Mouse (Mus musculus) MEL (cell line): Measurements from ENCODE around the gene Fam78b. TPM values are rescaled to one million over a fixed set of nuclear protein-coding genes. Genes with fewer than 3 reads are reported as not detected.

Source experiments
- DNase-seq: peaks from one replicate; pipeline ENCODE4 v3.0.0; 2011; ENCODE audit warnings: low read depth, low spot score
- H3K27ac ChIP-seq: 2 replicates; pipeline ENCODE4 v1.5.1; 2012; ENCODE audit warnings: low read depth, mild to moderate bottlenecking, control low read depth, low read length, moderate library complexity; ENCODE audit not compliant: control insufficient read depth
- H3K27me3 ChIP-seq, 2 experiments: fragments of 150-350 bp in 1 of 2; sonication (generic) in 1 of 2; 2 replicates each; pipeline ENCODE4 v1.6.1; 2012; ENCODE audit warnings: low read length in 2 of 2, mild to moderate bottlenecking in 2 of 2, improper control_type of control experiment in 1 of 2, moderate library complexity in 1 of 2; ENCODE audit not compliant: insufficient read depth in 2 of 2, control insufficient read depth in 1 of 2
- H3K36me3 ChIP-seq, 2 experiments: 2 replicates each; pipeline ENCODE4 v1.6.1; 2012 to 2014; ENCODE audit warnings: low read length in 2 of 2, improper control_type of control experiment in 1 of 2, inconsistent platforms in 1 of 2, mild to moderate bottlenecking in 1 of 2; ENCODE audit not compliant: insufficient read depth in 2 of 2, control insufficient read depth in 1 of 2
- H3K4me1 ChIP-seq, 2 experiments: fragments of 150-350 bp in 1 of 2; sonication (generic) in 1 of 2; 2 replicates each; pipeline ENCODE4 v1.6.1; 2012; ENCODE audit warnings: low read length in 2 of 2, improper control_type of control experiment in 1 of 2, mild to moderate bottlenecking in 1 of 2; ENCODE audit not compliant: insufficient read depth in 2 of 2, control insufficient read depth in 1 of 2
- H3K4me3 ChIP-seq, 2 experiments: fragments of 150-350 bp in 1 of 2; sonication (generic) in 1 of 2; 2 replicates each; pipeline ENCODE4 v1.5.1; 2012; ENCODE audit warnings: low read depth in 2 of 2, low read length in 2 of 2, mild to moderate bottlenecking in 2 of 2, moderate library complexity in 2 of 2, control low read depth in 1 of 2, improper control_type of control experiment in 1 of 2; ENCODE audit not compliant: control insufficient read depth in 1 of 2, insufficient read depth in 1 of 2
- H3K79me2 ChIP-seq: 2 replicates; pipeline ENCODE4 v1.6.1; 2012; ENCODE audit warnings: mild to moderate bottlenecking, low read length, moderate library complexity; ENCODE audit not compliant: control insufficient read depth, poor library complexity, insufficient read depth
- H3K9ac ChIP-seq: 2 replicates; pipeline ENCODE4 v1.6.1; 2012; ENCODE audit warnings: low read depth, mild to moderate bottlenecking, control low read depth, low read length, moderate library complexity; ENCODE audit not compliant: control insufficient read depth, poor library complexity, severe bottlenecking
- H3K9me3 ChIP-seq: fragments of 150-350 bp; sonication (generic); replicated peaks from 2 replicates; pipeline ENCODE4 v1.6.1; 2012; ENCODE audit warnings: mild to moderate bottlenecking, low read length, improper control_type of control experiment, moderate library complexity; ENCODE audit not compliant: insufficient read depth
- BHLHE40 ChIP-seq: IDR thresholded peaks from 2 replicates; pipeline ENCODE4 v1.6.1; 2012; ENCODE audit warnings: low read depth, mild to moderate bottlenecking, inconsistent platforms, low read length, improper control_type of control experiment, borderline replicate concordance
- CHD1 ChIP-seq: IDR thresholded peaks from 2 replicates; pipeline ENCODE4 v1.6.1; 2012; ENCODE audit warnings: low read depth, mild to moderate bottlenecking, inconsistent platforms, low read length, improper control_type of control experiment
- E2F4 ChIP-seq: IDR thresholded peaks from 2 replicates; pipeline ENCODE4 v1.6.1; 2011; ENCODE audit warnings: low read depth, low read length, improper control_type of control experiment, borderline replicate concordance
- EP300 ChIP-seq, 2 experiments: IDR thresholded peaks; 2 replicates each; pipeline ENCODE4 v1.6.1; 2011; ENCODE audit warnings: improper control_type of control experiment in 2 of 2, low read length in 2 of 2, low read depth in 1 of 2, mild to moderate bottlenecking in 1 of 2
- JUND ChIP-seq: IDR thresholded peaks from 2 replicates; pipeline ENCODE4 v1.6.1; 2011; ENCODE audit warnings: low read depth, mild to moderate bottlenecking, improper control_type of control experiment, low read length
- MAX ChIP-seq: IDR thresholded peaks from 2 replicates; pipeline ENCODE4 v1.6.1; 2011; ENCODE audit warnings: low read length, improper control_type of control experiment
- MEF2A ChIP-seq: IDR thresholded peaks from 2 replicates; pipeline ENCODE4 v1.6.1; 2014; ENCODE audit warnings: low read depth, mild to moderate bottlenecking, inconsistent platforms, low read length, improper control_type of control experiment; ENCODE audit not compliant: poor library complexity, insufficient replicate concordance, severe bottlenecking; ENCODE audit errors: extremely low read depth
- POLR2AphosphoS2 ChIP-seq: IDR thresholded peaks from 2 replicates; pipeline ENCODE4 v1.6.1; 2011; ENCODE audit warnings: low read length, improper control_type of control experiment
- POLR2AphosphoS5 ChIP-seq: IDR thresholded peaks from 2 replicates; pipeline ENCODE4 v1.6.1; 2012; ENCODE audit warnings: low read depth, borderline replicate concordance, mild to moderate bottlenecking, inconsistent platforms, low read length, moderate library complexity, mixed read lengths
- SIN3A ChIP-seq: IDR thresholded peaks from 2 replicates; pipeline ENCODE4 v1.6.1; 2012; ENCODE audit warnings: low read length, improper control_type of control experiment, inconsistent platforms
- TBP ChIP-seq: IDR thresholded peaks from 2 replicates; pipeline ENCODE4 v1.8.0; 2011; ENCODE audit warnings: low read depth, low read length, improper control_type of control experiment
- UBTF ChIP-seq: IDR thresholded peaks from 2 replicates; pipeline ENCODE4 v1.6.1; 2012; ENCODE audit warnings: low read depth, mild to moderate bottlenecking, inconsistent platforms, low read length, improper control_type of control experiment, moderate library complexity, borderline replicate concordance; ENCODE audit not compliant: insufficient read depth
- USF1 ChIP-seq: IDR thresholded peaks from 2 replicates; pipeline ENCODE4 v1.6.1; 2014; ENCODE audit warnings: low read depth, mild to moderate bottlenecking, inconsistent platforms, low read length, improper control_type of control experiment, moderate library complexity
- ZC3H11A ChIP-seq: IDR thresholded peaks from 2 replicates; pipeline ENCODE4 v1.6.1; 2012; ENCODE audit warnings: low read depth, mild to moderate bottlenecking, inconsistent platforms, low read length, improper control_type of control experiment
- ZKSCAN1 ChIP-seq: IDR thresholded peaks from 2 replicates; pipeline ENCODE4 v1.6.1; 2012; ENCODE audit warnings: low read depth, mild to moderate bottlenecking, inconsistent platforms, low read length, improper control_type of control experiment, moderate library complexity
- ZNF384 ChIP-seq: IDR thresholded peaks from 2 replicates; pipeline ENCODE4 v1.6.1; 2012; ENCODE audit warnings: low read depth, mild to moderate bottlenecking, inconsistent platforms, low read length, improper control_type of control experiment
- polyA plus RNA-seq, 2 experiments: library from polyadenylated mRNA; stranded (reverse) in 1 of 2; unstranded in 1 of 2; fragments of >175 nt in 1 of 2; fragments of >200 nt in 1 of 2; gene quantifications; 2 replicates each; pipeline versions ENCODE4 v1.2.1 to v1.2.4; 2012; ENCODE audit warnings: low replicate concordance in 2 of 2, low read depth in 1 of 2; ENCODE audit not compliant: insufficient read length in 2 of 2, insufficient read depth in 1 of 2, missing spikeins in 1 of 2
- total RNA-seq: library from RNA; depleted of rRNA; stranded (reverse); fragments of 300-350 nt; gene quantifications from 2 replicates; pipeline ENCODE4 v1.2.3, GENCODE M21; 2012

The Fam78b gene
- total and polyA plus RNA-seq, 3 experiments = not detected

- no peak for TF ChIP-seq SIN3A
- no peak for TF ChIP-seq MAX
- TF ChIP-seq BHLHE40 = no peak
- no peak for TF ChIP-seq ZC3H11A
- no peak for TF ChIP-seq E2F4
- TF ChIP-seq POLR2AphosphoS2 = no peak
- no peak for TF ChIP-seq UBTF
- TF ChIP-seq USF1 = no peak
- TF ChIP-seq ZKSCAN1 = no peak
- TF ChIP-seq CHD1 = no peak
- no peak for TF ChIP-seq TBP
- no peak for TF ChIP-seq MEF2A
- TF ChIP-seq ZNF384 = no peak
- TF ChIP-seq EP300 (IDR thresholded peaks at IDR 0.05; ENCODE audit: low read depth in 1 of 2, low read length in 2 of 2) = no peak
- TF ChIP-seq, all 39 proteins: peak for 0
- H3K79me2 ChIP-seq = no peaks in the 10 kb centered on the region
- no peak overlapping the region for H3K4me3 ChIP-seq
- H3K27ac ChIP-seq = no peak overlapping the region
- H3K9ac ChIP-seq = no peak overlapping the region
- no peaks in the 10 kb centered on the region for H3K36me3 ChIP-seq
- DNase-seq = no peak
- no peaks in the 10 kb centered on the region for H3K27me3 ChIP-seq
- no peaks in the 10 kb centered on the region for H3K4me1 ChIP-seq
- H3K9me3 ChIP-seq = no peaks in the 10 kb centered on the region
These were observed 22.6 kb upstream of the Fam78b start for GRCm38 (mm10) chr1:166978611-166979010.

GRCm38 (mm10) chr1:166994266-166994665 lies 7.0 kb upstream of the Fam78b start:
- no peak overlapping the region for H3K4me3 ChIP-seq
- TF ChIP-seq TBP (no peak), JUND (no peak), SIN3A (no peak), MEF2A (no peak), POLR2AphosphoS5 (no peak)
- no peaks in the 10 kb centered on the region for H3K4me1 ChIP-seq
- H3K27me3 ChIP-seq = no peaks in the 10 kb centered on the region
- no peaks in the 10 kb centered on the region for H3K36me3 ChIP-seq
- H3K9ac ChIP-seq = no peak overlapping the region
- H3K27ac ChIP-seq = no peak overlapping the region
- H3K9me3 ChIP-seq = no peaks in the 10 kb centered on the region
- H3K79me2 ChIP-seq = no peaks in the 10 kb centered on the region
- no peak for DNase-seq
